Mouse (Mus musculus) hindbrain, embryonic 11.5 days (tissue): ENCODE results near the gene Frmpd4. TPM values are rescaled to one million over a fixed set of nuclear protein-coding genes. Genes with fewer than 3 reads are reported as not detected.
A peak's percentile ranks its signal among the peaks of the same experiment; 100 is the strongest.

Experiments used
- ATAC-seq: fragments of 200-750 bp; cut with Nextera tagmentation; 2 replicates; pipeline ENCODE4 v1.8.0; 2017; ENCODE audit warnings: mild to moderate bottlenecking, moderate TSS enrichment, moderate library complexity; ENCODE audit not compliant: low FRiP score
- DNase-seq: peaks from one replicate; pipeline ENCODE4 v3.0.0-alpha.2; 2015; ENCODE audit warnings: low spot score
- H3K27ac ChIP-seq: fragments of 300-500 bp; sonication (generic); 2 replicates; pipeline ENCODE4 v1.5.1; 2014; ENCODE audit warnings: mild to moderate bottlenecking, low read depth, low read length
- H3K27me3 ChIP-seq: fragments of 300-500 bp; sonication (generic); 2 replicates; pipeline ENCODE4 v1.6.1; 2014; ENCODE audit warnings: mild to moderate bottlenecking, low read length, moderate library complexity, mixed read lengths; ENCODE audit not compliant: control insufficient read depth, insufficient read depth
- H3K36me3 ChIP-seq: fragments of 300-500 bp; sonication (generic); 2 replicates; pipeline ENCODE4 v1.6.1; 2014; ENCODE audit warnings: mild to moderate bottlenecking, low read length, moderate library complexity, mixed read lengths; ENCODE audit not compliant: control insufficient read depth, insufficient read depth
- H3K4me1 ChIP-seq: fragments of 300-500 bp; sonication (generic); replicated peaks from 2 replicates; pipeline ENCODE4 v1.6.1; 2014; ENCODE audit warnings: low read length, mixed read lengths; ENCODE audit not compliant: control insufficient read depth, insufficient read depth
- H3K4me2 ChIP-seq: fragments of 300-500 bp; sonication (generic); replicated peaks from 2 replicates; pipeline ENCODE4 v1.6.1; 2014; ENCODE audit warnings: mild to moderate bottlenecking, low read depth, low read length
- H3K4me3 ChIP-seq: fragments of 300-500 bp; sonication (generic); 2 replicates; pipeline ENCODE4 v1.5.1; 2014; ENCODE audit warnings: low read depth, low read length
- H3K9ac ChIP-seq: fragments of 300-500 bp; sonication (generic); 2 replicates; pipeline ENCODE4 v1.6.1; 2014; ENCODE audit warnings: low read depth, low read length
- H3K9me3 ChIP-seq: fragments of 300-500 bp; sonication (generic); 2 replicates; pipeline ENCODE4 v1.6.1; 2016; ENCODE audit warnings: low read length; ENCODE audit not compliant: control insufficient read depth
- WGBS: fragments of 180-500 bp; shearing (Covaris S2); extraction: QIAGEN DNeasy Blood & Tissue Kit; methylation state at CpG from one replicate; pipeline ENCODE4 v1.1.7; 2014; 5-methylcytosine and 5-hydroxymethylcytosine counted together
- polyA plus RNA-seq: library from polyadenylated mRNA; unstranded; fragments of >200 nt; fragmentation: Nextera tagmentation; extraction: Ambion mirVana; gene quantifications from 2 replicates; pipeline ENCODE4 v1.2.1, GENCODE M21; 2014

The Frmpd4 gene
- polyA plus RNA-seq, 1 experiment from 2014 or later = 0.26 TPM

DNA sequence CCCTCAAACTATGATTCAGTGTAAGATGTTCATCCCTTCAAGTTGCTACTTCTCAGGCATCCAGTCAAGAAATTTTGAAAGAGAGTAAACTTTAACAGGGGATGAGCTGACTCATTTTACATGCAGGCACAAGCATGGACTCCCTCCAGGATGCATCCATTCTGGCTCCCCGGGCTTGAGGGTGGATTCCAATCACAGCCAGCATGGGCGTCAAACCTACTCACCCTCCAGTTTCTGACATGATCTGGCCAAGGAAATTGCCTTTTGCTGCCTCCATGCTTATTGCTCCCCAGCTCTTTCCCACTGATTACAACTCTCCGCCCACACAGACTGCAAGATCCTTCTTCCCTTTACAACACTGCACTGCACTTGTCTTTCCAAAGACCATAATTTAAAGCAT, 370.0 kb downstream of the Frmpd4 start:
- H3K27ac ChIP-seq = no peak overlapping the region
- H3K36me3 ChIP-seq = no peaks in the 10 kb centered on the region
- no peaks in the 10 kb centered on the region for H3K4me1 ChIP-seq
- H3K4me3 ChIP-seq = no peak overlapping the region
- no peaks in the 10 kb centered on the region; the same call in 1 of the 2 replicates for H3K27me3 ChIP-seq
- no peaks in the 10 kb centered on the region for H3K9me3 ChIP-seq
- H3K9ac ChIP-seq = no peak overlapping the region
- DNase-seq (no peak), ATAC-seq (no peak)
- WGBS = 84% methylated on average over 3 of the region's 3 CpGs
- no peak overlapping the region for H3K4me2 ChIP-seq

DNA sequence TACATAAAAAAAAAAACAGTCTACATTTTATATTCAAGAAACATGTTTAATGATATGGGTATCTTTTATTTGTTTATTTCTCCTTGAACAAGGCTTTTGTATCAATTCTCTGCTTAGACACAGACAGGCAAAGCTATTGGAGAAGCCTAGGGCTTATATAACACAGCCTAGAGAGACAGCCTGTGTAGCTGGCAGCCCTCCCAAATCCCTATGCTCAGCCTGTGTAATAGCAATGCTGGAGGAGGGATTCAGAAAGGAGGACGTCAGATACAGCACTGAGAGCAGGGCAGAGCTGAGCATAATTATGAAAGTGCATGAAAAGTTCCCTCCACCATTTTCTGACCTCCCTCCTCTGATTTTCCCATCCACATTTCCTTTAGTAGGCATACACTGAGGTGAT, 385.1 kb downstream of the Frmpd4 start:
- H3K27ac ChIP-seq = no peak overlapping the region
- WGBS = 67% methylated on average over 1 of the region's 1 CpGs
- H3K36me3 ChIP-seq = no peaks in the 10 kb centered on the region
- H3K4me3 ChIP-seq = no peak overlapping the region
- H3K9ac ChIP-seq = no peak overlapping the region
- H3K4me2 ChIP-seq = no peak overlapping the region
- H3K4me1 ChIP-seq = no peaks in the 10 kb centered on the region
- no peaks in the 10 kb centered on the region for H3K9me3 ChIP-seq
- ATAC-seq (no peak), DNase-seq (no peak)
- H3K27me3 ChIP-seq = no peaks in the 10 kb centered on the region

DNA sequence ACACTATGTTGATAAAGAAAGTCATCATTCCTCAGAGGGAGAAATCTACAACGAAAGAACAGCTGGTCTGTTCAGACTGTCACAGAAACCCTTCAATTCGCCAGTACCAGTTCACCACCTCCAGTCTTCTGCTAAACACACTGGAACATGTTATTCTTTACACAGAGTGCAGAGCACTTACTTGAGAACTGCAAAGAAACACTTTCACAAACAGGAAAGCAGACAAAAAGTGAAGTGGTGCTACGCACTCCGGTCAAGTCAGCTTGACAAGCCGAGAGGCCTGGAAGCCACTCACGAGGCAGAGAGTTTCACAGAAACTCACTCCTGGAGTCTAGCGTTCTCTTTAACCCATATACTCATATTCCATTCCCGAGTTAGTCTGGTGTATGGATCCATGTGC, 387.5 kb downstream of the Frmpd4 start:
- Histone ChIP-seq H3K27ac (no peak overlapping the region), H3K4me2 (no peak overlapping the region), H3K4me1 (no peaks in the 10 kb centered on the region), H3K27me3 (no peaks in the 10 kb centered on the region), H3K4me3 (no peak overlapping the region), H3K9ac (no peak overlapping the region), H3K9me3 (no peaks in the 10 kb centered on the region), H3K36me3 (no peaks in the 10 kb centered on the region)
- 90% methylated on average over 8 of the region's 8 CpGs for WGBS
- ATAC-seq (no peak), DNase-seq (no peak)

DNA sequence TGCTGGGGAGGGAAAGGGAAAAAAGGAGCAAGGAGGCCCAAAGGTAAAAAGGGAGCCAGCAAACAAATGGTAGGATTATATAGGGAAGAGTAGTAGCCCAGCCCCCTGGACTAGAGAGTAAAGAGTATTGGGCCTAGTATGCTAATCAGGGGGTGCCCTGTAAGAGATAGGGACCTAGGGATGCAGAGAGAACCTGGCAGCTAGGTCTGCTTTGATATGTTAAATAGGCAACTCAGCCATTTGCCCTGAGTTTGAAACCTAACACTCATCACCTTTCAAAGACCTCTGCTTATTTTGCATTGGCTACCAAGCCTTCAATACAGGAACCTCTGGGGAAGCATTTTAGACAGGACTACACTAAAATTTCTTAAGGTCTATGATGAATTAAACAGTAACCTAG, 414.0 kb downstream of the Frmpd4 start:
- no peaks in the 10 kb centered on the region for H3K4me1 ChIP-seq

DNA sequence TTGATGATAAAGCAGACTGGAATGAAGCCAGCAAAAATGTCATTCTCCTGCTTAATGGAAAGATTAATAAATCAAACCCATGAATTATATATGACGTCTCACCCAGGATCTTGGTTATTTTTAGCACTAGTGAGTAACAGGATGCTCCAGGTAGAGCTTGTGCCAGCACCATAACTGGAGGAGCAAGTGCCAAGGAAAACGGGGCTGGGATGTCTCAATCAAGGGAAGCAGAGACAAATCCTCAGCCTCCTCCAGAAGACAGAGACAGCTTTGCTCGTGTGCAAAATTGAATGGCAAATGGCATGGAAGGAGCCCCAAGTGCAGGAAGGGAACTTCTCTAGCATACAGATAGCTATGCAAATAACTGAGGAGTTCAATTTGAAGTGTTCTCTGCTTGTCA, 418.2 kb downstream of the Frmpd4 start:
- DNase-seq (no peak), ATAC-seq (no peak)
- no peaks in the 10 kb centered on the region for H3K9me3 ChIP-seq
- no peak overlapping the region for H3K27ac ChIP-seq
- no peak overlapping the region for H3K9ac ChIP-seq
- 87% methylated on average over 3 of the region's 3 CpGs for WGBS
- H3K4me3 ChIP-seq = no peak overlapping the region
- no peaks in the 10 kb centered on the region for H3K36me3 ChIP-seq
- H3K4me2 ChIP-seq = no peak overlapping the region
- H3K4me1 ChIP-seq = no peaks in the 10 kb centered on the region
- H3K27me3 ChIP-seq = no peaks in the 10 kb centered on the region

More for the DNA sequence above, 414.0 kb downstream of the Frmpd4 start:
- DNase-seq (no peak), ATAC-seq (no peak)
- Histone ChIP-seq H3K27me3 (no peaks in the 10 kb centered on the region), H3K4me3 (no peak overlapping the region), H3K9ac (no peak overlapping the region), H3K4me2 (no peak overlapping the region), H3K9me3 (no peaks in the 10 kb centered on the region), H3K36me3 (no peaks in the 10 kb centered on the region), H3K27ac (no peak overlapping the region)

DNA sequence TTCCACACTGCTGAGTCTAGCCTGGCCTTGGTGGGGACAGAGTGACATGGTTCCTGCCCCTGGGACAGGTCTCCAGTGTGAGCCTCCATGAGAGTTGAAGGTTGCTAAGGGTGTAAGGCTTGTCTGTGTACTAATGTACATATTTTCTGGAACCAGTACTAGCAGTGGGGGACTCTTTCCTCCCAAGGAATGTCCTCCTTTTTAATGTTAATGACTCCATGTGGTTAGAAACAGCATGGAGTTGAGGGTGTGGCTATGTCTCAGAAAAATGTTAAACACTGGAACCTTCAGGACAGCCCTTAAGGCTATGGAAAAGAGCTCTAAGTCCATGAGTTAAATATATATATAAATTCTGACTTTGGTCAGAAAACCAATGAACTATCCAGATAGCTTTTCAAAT, 436.0 kb downstream of the Frmpd4 start:
- H3K4me2 ChIP-seq = no peak overlapping the region
- no peak overlapping the region for H3K27ac ChIP-seq
- H3K27me3 ChIP-seq = peaks cover 9% of the 10 kb centered on the region; the same call in 1 of the 2 replicates
- DNase-seq (no peak), ATAC-seq (no peak)
- no peaks in the 10 kb centered on the region for H3K9me3 ChIP-seq
- H3K4me1 ChIP-seq = no peaks in the 10 kb centered on the region
- H3K4me3 ChIP-seq = no peak overlapping the region
- H3K9ac ChIP-seq = no peak overlapping the region
- H3K36me3 ChIP-seq = no peaks in the 10 kb centered on the region

DNA sequence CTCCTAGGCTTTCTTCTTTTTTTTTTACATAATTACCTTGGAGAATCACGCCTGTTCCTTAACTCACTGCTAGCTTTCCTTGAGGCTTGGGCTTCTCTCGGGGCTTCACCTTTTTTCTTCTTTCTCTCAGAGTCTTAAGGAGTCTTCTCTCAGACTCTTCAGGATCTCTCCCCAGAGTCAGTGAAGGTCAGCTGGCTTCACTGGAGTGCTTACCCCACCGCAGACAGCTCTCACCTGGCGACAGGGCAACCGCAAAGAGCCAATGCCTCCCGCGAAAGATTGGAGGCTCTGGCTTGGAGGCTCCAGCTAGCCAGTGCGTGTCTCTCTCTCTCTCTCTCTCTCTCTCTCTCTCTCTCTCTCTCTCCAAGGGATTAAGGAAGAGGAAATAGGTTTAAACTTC, 453.0 kb downstream of the Frmpd4 start:
- WGBS = 13% methylated on average over 8 of the region's 8 CpGs
- H3K27me3 ChIP-seq = peaks cover 28% of the 10 kb centered on the region
- DNase-seq (peak; percentile 4), ATAC-seq (no peak)
- H3K4me2 ChIP-seq = peak overlapping the region; percentile 77
- H3K27ac ChIP-seq = no peak overlapping the region
- no peak overlapping the region for H3K9ac ChIP-seq
- H3K9me3 ChIP-seq = no peaks in the 10 kb centered on the region
- peak overlapping the region; percentile 40 for H3K4me3 ChIP-seq
- H3K36me3 ChIP-seq = no peaks in the 10 kb centered on the region
- H3K4me1 ChIP-seq = no peaks in the 10 kb centered on the region

DNA sequence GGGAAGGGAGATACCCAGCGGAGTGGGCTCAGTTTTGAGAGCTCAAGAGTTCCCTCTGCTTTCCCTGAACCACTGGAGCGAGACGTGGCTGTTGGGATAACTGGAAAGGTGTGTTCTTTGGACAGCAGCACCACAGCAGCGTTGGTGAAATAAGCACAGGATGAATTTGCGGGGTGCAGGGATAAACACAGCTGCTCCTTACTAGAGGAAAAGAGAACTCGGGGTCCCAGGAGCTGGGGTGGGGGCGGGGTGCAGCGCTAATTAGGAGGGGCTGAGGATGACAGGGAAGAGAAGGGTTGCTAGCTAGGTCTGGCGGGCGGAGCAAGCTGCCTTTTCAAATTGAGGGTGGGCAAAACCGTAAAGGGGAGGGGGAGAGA, 453.5 kb downstream of the Frmpd4 start:
- Histone ChIP-seq H3K4me1 (no peaks in the 10 kb centered on the region), H3K9me3 (no peaks in the 10 kb centered on the region), H3K27ac (no peak overlapping the region), H3K36me3 (no peaks in the 10 kb centered on the region), H3K9ac (no peak overlapping the region; the same call in 1 of the 2 replicates), H3K27me3 (peaks cover 28% of the 10 kb centered on the region), H3K4me2 (peak overlapping the region; percentile 77), H3K4me3 (peak overlapping the region; percentile 40)
- 10% methylated on average over 9 of the region's 11 CpGs for WGBS
- DNase-seq (no peak), ATAC-seq (peak; percentile 54)

DNA sequence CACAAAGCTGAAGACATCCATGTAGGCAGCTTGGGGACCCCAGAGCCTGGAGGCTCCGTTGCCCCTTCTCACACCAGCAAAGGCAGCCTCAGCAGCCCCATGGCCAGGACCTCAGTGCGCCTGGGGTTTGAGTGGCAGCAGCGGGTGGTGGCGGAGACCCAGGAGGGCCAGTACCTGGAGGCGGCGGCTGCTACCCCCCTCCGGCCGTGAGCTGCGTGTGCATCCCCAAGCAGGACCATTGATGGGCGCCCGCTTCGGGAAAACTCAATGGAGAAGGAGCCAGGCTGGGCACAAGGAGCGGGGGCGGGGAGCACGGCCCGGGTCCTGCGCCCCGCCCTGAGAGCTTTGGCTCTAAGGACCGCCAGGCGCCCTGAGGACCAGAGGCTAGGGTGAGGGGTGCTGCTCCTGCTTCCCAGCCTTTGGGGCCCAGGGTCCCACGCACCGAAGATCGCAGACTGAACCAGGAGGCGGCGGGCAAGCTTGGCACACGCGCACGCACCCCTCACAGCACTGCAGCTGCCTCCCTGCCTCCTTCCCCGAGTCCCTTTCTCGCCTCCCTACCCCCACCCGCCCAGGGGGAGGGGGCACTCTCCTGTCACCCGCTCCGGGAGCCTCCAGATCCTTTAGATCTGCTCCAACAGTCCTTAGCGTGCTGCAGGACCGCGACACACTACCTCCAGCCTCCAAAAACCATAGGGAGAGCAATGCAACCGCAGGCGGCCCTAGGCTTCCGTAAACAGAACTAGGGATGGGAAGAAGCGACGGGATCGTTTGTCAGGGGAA, 454.0 kb downstream of the Frmpd4 start:
- Histone ChIP-seq H3K4me1 (no peaks in the 10 kb centered on the region), H3K9ac (peak overlapping the region; percentile 42), H3K4me3 (peak overlapping the region; percentile 40), H3K4me2 (peak overlapping the region; percentile 77), H3K27ac (no peak overlapping the region), H3K27me3 (peaks cover 32% of the 10 kb centered on the region), H3K9me3 (no peaks in the 10 kb centered on the region), H3K36me3 (no peaks in the 10 kb centered on the region)
- WGBS = 11% methylated on average over 27 of the region's 42 CpGs
- DNase-seq (peak; percentile 46), ATAC-seq (peak; percentile 88)
